Mouse (Mus musculus) liver, embryonic 14 days (tissue): ENCODE measurements around the gene Podxl. TPM values are rescaled to one million over a fixed set of nuclear protein-coding genes. Genes with fewer than 3 reads are reported as not detected.

ENCODE experiments used
- polyA plus RNA-seq: library from polyadenylated mRNA; depleted of rRNA; stranded (reverse); fragments of >200 nt; gene quantifications from 2 replicates; pipeline ENCODE4 v1.2.3, GENCODE M21; 2012; rRNA removed

Podxl gene
- 7.8 and 8.7 TPM in 2 replicates for polyA plus RNA-seq

GRCm38 (mm10) chr6:31563235-31564181, at the start of gene Podxl:
Gene Podxl (minus strand): TSS chr6:31563981.

Other genes starting within 250 kb of the Podxl start
- 42.8 and 49.2 TPM in 2 replicates for gene Mkln1, start 165.2 kb downstream of the Podxl start, polyA plus RNA-seq